Mouse (Mus musculus): ENCODE measurements around the gene Ing5. TPM values are rescaled to one million over a fixed set of nuclear protein-coding genes. Genes with fewer than 3 reads are reported as not detected.
A peak's percentile ranks its signal among the peaks of the same experiment; 100 is the strongest.
"Not testable (repeated sequence)": the region's sequence is repeated elsewhere in the genome, so short reads cannot be mapped to it uniquely, and the experiment has no call there.

Ing5 gene
- 10 to 100 TPM; 10.6 to 12.1 TPM for total RNA-seq (2021)

- peak; percentile 99 for DNase-seq (ENCODE audit: low spot score in 2 of 2)
- intact Hi-C loops (cut with DNase I) = loop anchor here (1.0 to 2.0 kb wide), 2 partner anchors 50 to 169 kb away; partner anchors contain the start of gene Thap4
Observed at GRCm38 (mm10) chr1:93803556-93804507, at the start of gene Ing5. Gene Ing5, plus strand, starts transcription at chr1:93803965.

GRCm38 (mm10) chr1:93754573-93755290 is 49.0 kb upstream of the Ing5 start, which contains the start of gene Thap4:
Gene Thap4, minus strand, starts transcription at chr1:93754864.
- DNase-seq (ENCODE audit: low spot score in 2 of 2) = peak; percentile 95 to 97
- intact Hi-C loops (cut with DNase I) = loop anchor here (1.0 kb wide), 2 partner anchors 49 to 119 kb away; partner anchors contain the start of gene Ing5

GRCm38 (mm10) chr1:93755291-93755610 is 48.5 kb upstream of the Ing5 start:
- intact Hi-C loops (cut with DNase I) = no loop called here

GRCm38 (mm10) chr1:93755618-93756017 is 48.1 kb upstream of the Ing5 start:
- DNase-seq (ENCODE audit: low spot score in 2 of 2) = no peak
- intact Hi-C loops (cut with DNase I) = no loop called here

More at GRCm38 (mm10) chr1:93755291-93755610, 48.5 kb upstream of the Ing5 start:
- no peak for DNase-seq (ENCODE audit: low spot score in 2 of 2)

- DNase-seq (ENCODE audit: low spot score in 2 of 2) = no peak
- intact Hi-C loops (cut with DNase I) = no loop called here
Observed at GRCm38 (mm10) chr1:93756154-93756553, 47.6 kb upstream of the Ing5 start.

- DNase-seq (ENCODE audit: low spot score in 2 of 2) = no peak
- intact Hi-C loops (cut with DNase I) = no loop called here
Observed at GRCm38 (mm10) chr1:93760076-93760475, 43.7 kb upstream of the Ing5 start.

- DNase-seq (ENCODE audit: low spot score in 2 of 2); intact Hi-C loops (cut with DNase I): not testable (repeated sequence)
Observed at GRCm38 (mm10) chr1:93763531-93763930, 40.2 kb upstream of the Ing5 start.

GRCm38 (mm10) chr1:93764871-93765591 is 38.7 kb upstream of the Ing5 start:
- peak in 1 of 2 experiments; percentile 58 for DNase-seq (ENCODE audit: low spot score in 2 of 2)
- intact Hi-C loops (cut with DNase I) = no loop called here

GRCm38 (mm10) chr1:93767600-93767999 is 36.2 kb upstream of the Ing5 start:
- DNase-seq (ENCODE audit: low spot score in 2 of 2) = no peak
- intact Hi-C loops (cut with DNase I) = no loop called here

- intact Hi-C loops (cut with DNase I) = no loop called here
- no peak for DNase-seq (ENCODE audit: low spot score in 2 of 2)
Observed at GRCm38 (mm10) chr1:93769901-93770300, 33.9 kb upstream of the Ing5 start.

- DNase-seq (ENCODE audit: low spot score in 2 of 2) = no peak
- intact Hi-C loops (cut with DNase I) = no loop called here
Observed at GRCm38 (mm10) chr1:93776686-93777085, 27.1 kb upstream of the Ing5 start.

- no peak for DNase-seq (ENCODE audit: low spot score in 2 of 2)
- intact Hi-C loops (cut with DNase I) = no loop called here
Observed at GRCm38 (mm10) chr1:93786912-93787311, 16.9 kb upstream of the Ing5 start.

GRCm38 (mm10) chr1:93794526-93794925 is 9.2 kb upstream of the Ing5 start:
- intact Hi-C loops (cut with DNase I) = no loop called here

GRCm38 (mm10) chr1:93795886-93796285 is 7.9 kb upstream of the Ing5 start:
- intact Hi-C loops (cut with DNase I) = no loop called here

More at GRCm38 (mm10) chr1:93794526-93794925, 9.2 kb upstream of the Ing5 start:
- DNase-seq (ENCODE audit: low spot score in 2 of 2) = no peak

GRCm38 (mm10) chr1:93800670-93801503 is 2.9 kb upstream of the Ing5 start:
- no peak for DNase-seq (ENCODE audit: low spot score in 2 of 2)
- intact Hi-C loops (cut with DNase I) = no loop called here

More at GRCm38 (mm10) chr1:93795886-93796285, 7.9 kb upstream of the Ing5 start:
- DNase-seq (ENCODE audit: low spot score in 2 of 2) = no peak

GRCm38 (mm10) chr1:93801741-93802238 is 2.0 kb upstream of the Ing5 start, which contains the start of gene Dtymk:
Gene Dtymk, minus strand, starts transcription at chr1:93801934.
- intact Hi-C loops (cut with DNase I) = loop anchor here (1.0 to 2.0 kb wide), 2 partner anchors 24 to 167 kb away; no protein-coding TSS in a partner anchor
- DNase-seq (ENCODE audit: low spot score in 2 of 2) = peak; percentile 92 to 96

- intact Hi-C loops (cut with DNase I) = loop anchor here (1.0 to 2.0 kb wide), 3 partner anchors 23 to 168 kb away; partner anchors contain the start of gene Thap4
- DNase-seq (ENCODE audit: low spot score in 2 of 2) = no peak
Observed at GRCm38 (mm10) chr1:93802771-93803170, 994 bp upstream of the Ing5 start.

- intact Hi-C loops (cut with DNase I) = no loop called here
Observed at GRCm38 (mm10) chr1:93804818-93805217, 1.1 kb downstream of the Ing5 start.

More at GRCm38 (mm10) chr1:93804818-93805217, 1.1 kb downstream of the Ing5 start:
- DNase-seq (ENCODE audit: low spot score in 2 of 2) = no peak

Measured in left cerebral cortex, postnatal 25 days (tissue).